8 mouse cellular contexts compared by ENCODE assay signal in the genomic region with DNA sequence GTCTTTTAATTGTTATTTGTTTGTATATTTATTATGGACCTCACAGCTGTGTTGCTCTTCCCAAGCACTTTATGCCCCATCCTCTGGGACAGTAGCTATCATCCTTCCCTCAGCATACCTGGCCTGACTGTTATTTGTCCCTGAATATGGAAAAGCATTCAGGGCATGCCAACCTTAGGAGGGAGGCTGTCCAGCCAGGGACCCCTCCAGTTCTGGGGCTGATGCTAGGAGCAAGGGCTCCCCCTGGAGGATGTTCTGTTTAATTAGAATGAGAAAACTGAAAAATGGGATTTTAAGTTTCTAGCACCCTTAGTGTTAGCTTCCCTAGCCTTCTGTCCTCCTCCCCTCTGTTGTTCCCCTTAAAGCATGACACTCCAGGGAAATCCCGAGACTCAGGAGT. TPM values are rescaled to one million over a fixed set of nuclear protein-coding genes. Genes with fewer than 3 reads are reported as not detected.
DNase-seq lines count a peak whose midpoint lies in the region; ATAC-seq lines count a peak whose summit lies in the region.

No protein-coding gene starts in this region.

- WGBS in embryonic facial prominence, embryonic 10.5 days: 10% methylated on average over 1 of the region's 1 CpGs
- 13% methylated on average over 1 of the region's 1 CpGs for WGBS in midbrain, embryonic 12.5 days

- ATAC-seq in midbrain, embryonic 12.5 days (ENCODE audit: low FRiP score, low read depth): peak; percentile 80

- H3K4me3 ChIP-seq in embryonic facial prominence, embryonic 10.5 days: no peak overlapping the region
- no peak overlapping the region for H3K4me3 ChIP-seq in midbrain, embryonic 12.5 days

- no peak overlapping the region for H3K4me2 ChIP-seq in midbrain, embryonic 12.5 days (replicated peaks)

- H3K9ac ChIP-seq in midbrain, embryonic 12.5 days (replicated peaks): no peak overlapping the region

- H3K27ac ChIP-seq in embryonic facial prominence, embryonic 10.5 days (replicated peaks): no peak overlapping the region
- H3K27ac ChIP-seq in midbrain, embryonic 12.5 days (replicated peaks): no peak overlapping the region

- H3K36me3 ChIP-seq in embryonic facial prominence, embryonic 10.5 days (replicated peaks): no peaks in the 10 kb centered on the region
- H3K36me3 ChIP-seq in midbrain, embryonic 12.5 days: no peaks in the 10 kb centered on the region

- peaks cover 4% of the 10 kb centered on the region for H3K4me1 ChIP-seq in embryonic facial prominence, embryonic 10.5 days
- no peaks in the 10 kb centered on the region for H3K4me1 ChIP-seq in midbrain, embryonic 12.5 days

- DNase-seq in cerebellum, adult 11 months: peak; percentile 6
- DNase-seq in cerebellum, adult 11-12 months: no peak
- peak; percentile 30 to 66 for DNase-seq in right cerebral cortex, postnatal 10 days (ENCODE audit: low spot score in 2 of 2)
- DNase-seq in right cerebral cortex, postnatal 25 days: no peak
- DNase-seq in embryonic facial prominence, embryonic 10.5 days (ENCODE audit: low spot score): peak; percentile 46
- peak; percentile 59 for DNase-seq in kidney, postnatal 10 days
- DNase-seq in T-cell, adult 2 months (ENCODE audit: low spot score): no peak

- no peaks in the 10 kb centered on the region for H3K9me3 ChIP-seq in embryonic facial prominence, embryonic 10.5 days
- H3K9me3 ChIP-seq in midbrain, embryonic 12.5 days: no peaks in the 10 kb centered on the region

- no peaks in the 10 kb centered on the region for H3K27me3 ChIP-seq in embryonic facial prominence, embryonic 10.5 days (replicated peaks; ENCODE audit: low read depth, poor library complexity, severe bottlenecking)
- no peaks in the 10 kb centered on the region for H3K27me3 ChIP-seq in midbrain, embryonic 12.5 days

RNA-seq across cellular contexts. Expression of a gene that starts 17.4 kb away (rescaled TPM):
- 0.07 and 0.08 TPM in 2 replicates for polyA plus RNA-seq in embryonic facial prominence, embryonic 10.5 days (2016; fragmentation: Nextera tagmentation; extraction: Ambion mirVana)
- 0.04 TPM in 1 of 2 replicates, not detected in the other for polyA plus RNA-seq in midbrain, embryonic 12.5 days (2016; fragmentation: Nextera tagmentation; extraction: Ambion mirVana)

RNA-seq across cellular contexts. Expression of a gene that starts 55.3 kb away (rescaled TPM):
- 25.1 and 28.5 TPM in 2 replicates for polyA plus RNA-seq in embryonic facial prominence, embryonic 10.5 days (2016; fragmentation: Nextera tagmentation; extraction: Ambion mirVana)
- 17.4 and 17.9 TPM in 2 replicates for polyA plus RNA-seq in midbrain, embryonic 12.5 days (2016; fragmentation: Nextera tagmentation; extraction: Ambion mirVana)

Comparison
In these comparisons a context has a peak if more than half of its experiments do, and no peak if none do; other contexts are left out.
1. DNase-seq: peak in cerebellum, adult 11 months (single experiment), right cerebral cortex, postnatal 10 days (2 of 2), embryonic facial prominence, embryonic 10.5 days (single experiment) and kidney, postnatal 10 days (single experiment); none in cerebellum, adult 11-12 months (single experiment), right cerebral cortex, postnatal 25 days (single experiment) and T-cell, adult 2 months (single experiment).